Mouse (Mus musculus) forebrain, embryonic 10.5 days (tissue): Measurements from ENCODE around the gene Cbx8. TPM values are rescaled to one million over a fixed set of nuclear protein-coding genes. Genes with fewer than 3 reads are reported as not detected.

Experiments used
- DNase-seq: peaks from one replicate; pipeline ENCODE4 v3.0.0-alpha.2; 2017; ENCODE audit warnings: low spot score; ENCODE audit errors: extremely low spot score
- H3K27ac ChIP-seq: fragments of 300-500 bp; sonication (generic); 2 replicates; pipeline ENCODE4 v1.5.1; 2016; ENCODE audit warnings: mild to moderate bottlenecking
- H3K27me3 ChIP-seq: fragments of 300-500 bp; sonication (generic); 2 replicates; pipeline ENCODE4 v1.6.1; 2016; ENCODE audit warnings: mild to moderate bottlenecking; ENCODE audit not compliant: poor library complexity, severe bottlenecking
- H3K36me3 ChIP-seq: fragments of 300-500 bp; sonication (generic); replicated peaks from 2 replicates; pipeline ENCODE4 v1.6.1; 2016; ENCODE audit warnings: mild to moderate bottlenecking, moderate library complexity
- H3K4me1 ChIP-seq: fragments of 300-500 bp; sonication (generic); 2 replicates; pipeline ENCODE4 v1.6.1; 2016
- H3K4me3 ChIP-seq: fragments of 300-500 bp; sonication (generic); 2 replicates; pipeline ENCODE4 v1.5.1; 2016; ENCODE audit warnings: mild to moderate bottlenecking, moderate library complexity
- H3K9me3 ChIP-seq: fragments of 300-500 bp; sonication (generic); 2 replicates; pipeline ENCODE4 v1.6.1; 2016; ENCODE audit warnings: mild to moderate bottlenecking, moderate library complexity
- WGBS: fragments of 180-500 bp; shearing (Covaris S2); methylation state at CpG from one replicate; pipeline ENCODE4 v1.1.7; 2016; 5-methylcytosine and 5-hydroxymethylcytosine counted together
- polyA plus RNA-seq: library from polyadenylated mRNA; unstranded; fragments of >200 nt; fragmentation: Nextera tagmentation; extraction: Ambion mirVana; gene quantifications from 2 replicates; pipeline ENCODE4 v1.2.1, GENCODE M21; 2016

Gene Cbx8
- polyA plus RNA-seq, 1 experiment from 2014 or later = 9.5 TPM

- H3K9me3 ChIP-seq = no peaks in the 10 kb centered on the region
- peaks cover 92% of the 10 kb centered on the region for H3K27me3 ChIP-seq
- peak overlapping the region; percentile 94 for H3K27ac ChIP-seq
- under 1% methylated on average over 31 of the region's 31 CpGs for WGBS
- peaks cover 95% of the 10 kb centered on the region for H3K4me1 ChIP-seq
- peak overlapping the region; percentile 70 for H3K4me3 ChIP-seq
- peak; percentile 31 for DNase-seq
- peaks cover 10% of the 10 kb centered on the region for H3K36me3 ChIP-seq
These were observed 1.1 kb upstream of the Cbx8 start for GRCm38 (mm10) chr11:119041750-119042465.

GRCm38 (mm10) chr11:119041325-119041716 is 552 bp upstream of the Cbx8 start:
- Histone ChIP-seq H3K9me3 (no peaks in the 10 kb centered on the region), H3K4me3 (peak overlapping the region; percentile 70), H3K27ac (peak overlapping the region; percentile 94), H3K36me3 (peaks cover 10% of the 10 kb centered on the region), H3K4me1 (peaks cover 95% of the 10 kb centered on the region), H3K27me3 (peaks cover 92% of the 10 kb centered on the region)
- WGBS = under 1% methylated on average over 31 of the region's 31 CpGs
- peak; percentile 83 for DNase-seq

GRCm38 (mm10) chr11:119039732-119040512 is 847 bp downstream of the Cbx8 start:
- Histone ChIP-seq H3K27me3 (peaks cover 92% of the 10 kb centered on the region), H3K36me3 (peaks cover 10% of the 10 kb centered on the region), H3K27ac (peak overlapping the region; percentile 94), H3K4me3 (peak overlapping the region; percentile 70), H3K4me1 (peaks cover 99% of the 10 kb centered on the region), H3K9me3 (no peaks in the 10 kb centered on the region)
- WGBS = 1% methylated on average over 21 of the region's 21 CpGs
- no peak for DNase-seq

GRCm38 (mm10) chr11:119038744-119039484 is 1.9 kb downstream of the Cbx8 start:
- WGBS = 17% methylated on average over 22 of the region's 22 CpGs
- H3K4me1 ChIP-seq = peaks cover 99% of the 10 kb centered on the region
- H3K36me3 ChIP-seq = peaks cover 10% of the 10 kb centered on the region
- DNase-seq = peak; percentile 23
- peak overlapping the region; percentile 70 for H3K4me3 ChIP-seq
- H3K9me3 ChIP-seq = no peaks in the 10 kb centered on the region
- H3K27ac ChIP-seq = no peak overlapping the region
- peaks cover 92% of the 10 kb centered on the region for H3K27me3 ChIP-seq

- DNase-seq = peak; percentile 51
- Histone ChIP-seq H3K27ac (no peak overlapping the region), H3K4me3 (peak overlapping the region; percentile 70), H3K27me3 (peaks cover 92% of the 10 kb centered on the region), H3K9me3 (no peaks in the 10 kb centered on the region), H3K36me3 (peaks cover 10% of the 10 kb centered on the region), H3K4me1 (peaks cover 92% of the 10 kb centered on the region)
- WGBS = under 1% methylated on average over 18 of the region's 18 CpGs
These were observed 2.9 kb downstream of the Cbx8 start for GRCm38 (mm10) chr11:119037780-119038401.

GRCm38 (mm10) chr11:119036934-119037779 is 3.6 kb downstream of the Cbx8 start:
- DNase-seq = peak; percentile 61
- WGBS = under 1% methylated on average over 57 of the region's 57 CpGs
- peak overlapping the region; percentile 70 for H3K4me3 ChIP-seq
- H3K9me3 ChIP-seq = no peaks in the 10 kb centered on the region
- H3K36me3 ChIP-seq = peaks cover 11% of the 10 kb centered on the region
- peaks cover 89% of the 10 kb centered on the region for H3K27me3 ChIP-seq
- peaks cover 84% of the 10 kb centered on the region for H3K4me1 ChIP-seq
- peak overlapping the region; percentile 69 for H3K27ac ChIP-seq

GRCm38 (mm10) chr11:119036447-119036846 is 4.3 kb downstream of the Cbx8 start:
- peaks cover 18% of the 10 kb centered on the region for H3K36me3 ChIP-seq
- H3K4me1 ChIP-seq = peaks cover 77% of the 10 kb centered on the region
- peaks cover 82% of the 10 kb centered on the region for H3K27me3 ChIP-seq
- under 1% methylated on average over 15 of the region's 15 CpGs for WGBS
- DNase-seq = no peak
- no peak overlapping the region for H3K27ac ChIP-seq
- no peaks in the 10 kb centered on the region for H3K9me3 ChIP-seq
- peak overlapping the region; percentile 70 for H3K4me3 ChIP-seq

- Histone ChIP-seq H3K4me1 (peaks cover 70% of the 10 kb centered on the region), H3K27me3 (peaks cover 77% of the 10 kb centered on the region), H3K4me3 (peak overlapping the region; percentile 33), H3K9me3 (no peaks in the 10 kb centered on the region), H3K27ac (no peak overlapping the region), H3K36me3 (peaks cover 24% of the 10 kb centered on the region)
- peak; percentile 63 for DNase-seq
- WGBS = under 1% methylated on average over 21 of the region's 21 CpGs
These were observed 5.0 kb downstream of the Cbx8 start for GRCm38 (mm10) chr11:119035686-119036165.

- no peak overlapping the region for H3K27ac ChIP-seq
- H3K27me3 ChIP-seq = peaks cover 77% of the 10 kb centered on the region
- H3K4me1 ChIP-seq = peaks cover 66% of the 10 kb centered on the region
- DNase-seq = no peak
- peak overlapping the region; percentile 33 for H3K4me3 ChIP-seq
- H3K9me3 ChIP-seq = no peaks in the 10 kb centered on the region
- 2% methylated on average over 21 of the region's 21 CpGs for WGBS
- peaks cover 29% of the 10 kb centered on the region for H3K36me3 ChIP-seq
These were observed 5.6 kb downstream of the Cbx8 start for GRCm38 (mm10) chr11:119035094-119035685.

- H3K36me3 ChIP-seq = peaks cover 35% of the 10 kb centered on the region
- no peak for DNase-seq
- no peak overlapping the region for H3K27ac ChIP-seq
- under 1% methylated on average over 19 of the region's 19 CpGs for WGBS
- H3K4me1 ChIP-seq = peaks cover 66% of the 10 kb centered on the region
- H3K9me3 ChIP-seq = no peaks in the 10 kb centered on the region
- peaks cover 72% of the 10 kb centered on the region for H3K27me3 ChIP-seq
- peak overlapping the region; percentile 33 for H3K4me3 ChIP-seq
These were observed 6.1 kb downstream of the Cbx8 start for GRCm38 (mm10) chr11:119034635-119035034.

- Histone ChIP-seq H3K27me3 (peaks cover 65% of the 10 kb centered on the region), H3K9me3 (no peaks in the 10 kb centered on the region), H3K4me3 (peak overlapping the region; percentile 33), H3K27ac (no peak overlapping the region; the same call in 1 of the 2 replicates), H3K36me3 (peaks cover 37% of the 10 kb centered on the region), H3K4me1 (peaks cover 66% of the 10 kb centered on the region)
- DNase-seq = peak; percentile 80
- under 1% methylated on average over 26 of the region's 26 CpGs for WGBS
These were observed 6.8 kb downstream of the Cbx8 start for GRCm38 (mm10) chr11:119033874-119034558.
